Mouse (Mus musculus): ENCODE measurements around the gene Slc44a3.
A peak's percentile ranks its signal among the peaks of the same experiment; 100 is the strongest.
"Not testable (repeated sequence)": the region's sequence is repeated elsewhere in the genome, so short reads cannot be mapped to it uniquely, and the experiment has no call there.

The Slc44a3 gene

GRCm38 (mm10) chr3:121550370-121550769 lies 18.2 kb upstream of the Slc44a3 start:
- no peak for DNase-seq

GRCm38 (mm10) chr3:121547851-121548624 lies 15.8 kb upstream of the Slc44a3 start:
- no peak for DNase-seq

GRCm38 (mm10) chr3:121540621-121541020 lies 8.4 kb upstream of the Slc44a3 start:
- no peak for DNase-seq

- DNase-seq: no peak
Observed at GRCm38 (mm10) chr3:121539871-121540431, 7.7 kb upstream of the Slc44a3 start.

- not testable (repeated sequence) for DNase-seq
Observed at GRCm38 (mm10) chr3:121538847-121539246, 6.6 kb upstream of the Slc44a3 start.

GRCm38 (mm10) chr3:121537996-121538395 lies 5.8 kb upstream of the Slc44a3 start:
- DNase-seq: no peak

GRCm38 (mm10) chr3:121536803-121537202 lies 4.6 kb upstream of the Slc44a3 start:
- DNase-seq: no peak

- DNase-seq: peak; percentile 30
Observed at GRCm38 (mm10) chr3:121535813-121536504, 3.8 kb upstream of the Slc44a3 start.

GRCm38 (mm10) chr3:121531370-121532148 lies 645 bp downstream of the Slc44a3 start:
- no peak for DNase-seq

- DNase-seq: no peak
Observed at GRCm38 (mm10) chr3:121530546-121531258, 1.5 kb downstream of the Slc44a3 start.

GRCm38 (mm10) chr3:121526096-121527093 lies 5.8 kb downstream of the Slc44a3 start:
- no peak for DNase-seq

GRCm38 (mm10) chr3:121521633-121522125 lies 10.5 kb downstream of the Slc44a3 start:
- DNase-seq: no peak

GRCm38 (mm10) chr3:121521123-121521522 lies 11.1 kb downstream of the Slc44a3 start:
- no peak for DNase-seq

GRCm38 (mm10) chr3:121517030-121517429 lies 15.2 kb downstream of the Slc44a3 start:
- DNase-seq: no peak

- no peak for DNase-seq
Observed at GRCm38 (mm10) chr3:121509141-121509540, 23.1 kb downstream of the Slc44a3 start.

GRCm38 (mm10) chr3:121507678-121508077 lies 24.5 kb downstream of the Slc44a3 start:
- no peak for DNase-seq

GRCm38 (mm10) chr3:121506756-121507155 lies 25.4 kb downstream of the Slc44a3 start:
- no peak for DNase-seq

- DNase-seq: no peak
Observed at GRCm38 (mm10) chr3:121506175-121506574, 26.0 kb downstream of the Slc44a3 start.

- no peak for DNase-seq
Observed at GRCm38 (mm10) chr3:121504927-121505487, 27.2 kb downstream of the Slc44a3 start.

GRCm38 (mm10) chr3:121500734-121501133 lies 31.5 kb downstream of the Slc44a3 start:
- DNase-seq: no peak

- peak; percentile 44 for DNase-seq
Observed at GRCm38 (mm10) chr3:121500225-121500624, 32.0 kb downstream of the Slc44a3 start.

Data from cerebellum, adult 11 months (tissue).